Mouse (Mus musculus) lung, adult 2 months (tissue): Measurements from ENCODE around the gene Cacng1. TPM values are rescaled to one million over a fixed set of nuclear protein-coding genes. Genes with fewer than 3 reads are reported as not detected.

Source experiments
- DNase-seq: peaks from one replicate; pipeline ENCODE4 v3.0.0; 2022
- H3K4me1 ChIP-seq: fragments of 200-500 bp; 2 replicates; pipeline ENCODE4 v1.6.1; 2011; ENCODE audit warnings: low read length; ENCODE audit not compliant: control insufficient read depth, insufficient read depth
- H3K4me3 ChIP-seq: fragments of 200-500 bp; replicated peaks from 2 replicates; pipeline ENCODE3; 2011; ENCODE audit warnings: low read depth, mild to moderate bottlenecking, control low read depth, low read length; ENCODE audit errors: extremely low read depth
- CTCF ChIP-seq: fragments of 200-500 bp; IDR thresholded peaks from 2 replicates; pipeline ENCODE4 v1.5.1; 2011; ENCODE audit warnings: mild to moderate bottlenecking, low read length, control low read depth; ENCODE audit not compliant: insufficient read depth
- POLR2A ChIP-seq: fragments of 200-500 bp; IDR thresholded peaks from 2 replicates; pipeline ENCODE4 v1.6.1; 2011; ENCODE audit warnings: low read depth, mild to moderate bottlenecking, control low read depth, low read length, borderline replicate concordance; ENCODE audit errors: extremely low read depth
- WGBS: fragments of 180-500 bp; shearing (Covaris S2); methylation state at CpG from one replicate; pipeline ENCODE4 v1.1.7; 2018; 5-methylcytosine and 5-hydroxymethylcytosine counted together
- polyA plus RNA-seq: library from polyadenylated mRNA; depleted of rRNA; stranded (reverse); fragments of >200 nt; gene quantifications from 2 replicates; pipeline ENCODE4 v1.2.3, GENCODE M21; 2012; rRNA removed

Cacng1 gene
- 19.3 TPM in 1 of 2 replicates, not detected in the other for polyA plus RNA-seq

DNA sequence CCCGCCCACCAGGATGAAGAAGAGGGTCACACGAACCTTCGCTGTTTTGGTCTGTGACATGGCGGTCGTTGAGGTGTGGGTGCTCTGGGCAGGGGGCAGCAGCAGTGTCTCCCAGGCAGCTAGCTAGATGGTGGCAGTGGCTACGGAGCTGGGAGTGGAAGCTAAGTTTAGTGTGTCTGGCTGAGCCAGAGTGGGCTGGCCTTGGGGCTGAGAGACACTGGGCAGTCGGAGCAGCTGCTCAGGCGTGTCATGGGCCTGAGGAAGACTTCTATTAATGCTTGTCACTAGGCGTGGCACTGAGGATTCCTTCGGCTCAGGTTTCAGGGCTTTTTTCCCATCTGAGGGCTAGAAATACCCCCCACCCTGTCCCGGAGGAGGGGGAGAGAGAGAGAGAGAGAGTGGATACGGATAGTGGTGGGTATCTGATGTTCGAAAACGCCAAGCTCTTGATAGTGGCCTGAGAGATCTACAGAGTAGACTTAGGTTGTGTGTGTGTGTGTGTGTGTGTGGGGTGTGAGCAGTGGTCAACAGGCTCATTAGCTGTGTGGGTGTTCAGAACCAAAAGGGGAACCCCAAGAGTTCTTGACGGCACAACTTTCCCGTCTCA, at the start of gene Cacng1:
Gene Cacng1 (minus strand): TSS at position 191 of the 607 bp plus-strand sequence.
- TF ChIP-seq CTCF = no peak
- no peak for TF ChIP-seq POLR2A
- Histone ChIP-seq H3K4me1 (no peaks in the 10 kb centered on the region), H3K4me3 (no peak within 1 kb of the TSS)
- no peak for DNase-seq
- WGBS = 80% methylated on average over 16 of the region's 16 CpGs

DNA sequence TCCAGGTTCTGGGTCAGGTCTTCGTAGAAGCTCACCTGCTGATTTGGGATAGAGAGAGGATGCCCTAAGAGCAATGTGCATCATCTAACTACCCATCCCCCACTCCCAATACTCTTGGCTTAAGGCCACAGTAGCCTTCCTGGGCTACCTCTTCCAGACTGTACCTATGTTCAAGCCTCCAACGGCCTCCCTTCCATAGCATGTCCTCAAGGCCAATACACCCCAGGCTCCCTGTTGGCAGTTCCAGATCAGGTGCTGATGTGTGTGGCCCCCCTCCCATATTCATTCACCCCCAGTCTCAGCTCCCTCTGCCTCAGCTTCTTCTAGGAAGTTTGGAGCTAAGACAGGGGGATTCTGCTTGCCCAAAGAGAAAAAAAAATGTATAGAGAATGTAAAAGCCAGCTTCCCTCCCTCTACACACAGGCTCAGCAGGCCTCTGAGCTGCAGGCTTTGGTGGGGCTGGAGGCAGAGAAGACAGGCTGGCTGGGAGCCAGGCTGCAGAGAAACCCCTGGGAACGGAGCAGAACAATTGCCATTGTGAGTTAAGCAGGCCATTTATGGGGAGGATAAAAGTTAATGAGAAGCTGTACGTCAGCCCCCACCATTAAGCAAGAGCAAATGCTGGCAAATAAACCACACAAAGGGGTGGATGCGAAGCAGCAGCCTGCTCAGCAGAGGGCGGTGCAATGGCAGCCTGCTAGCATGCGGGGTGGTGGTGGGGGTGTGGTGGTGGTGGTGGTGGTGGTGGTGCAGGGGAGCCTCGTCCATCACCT, 46.6 kb upstream of the Cacng1 start:
- TF ChIP-seq CTCF = no peak
- no peak for TF ChIP-seq POLR2A
- no peak overlapping the region for H3K4me3 ChIP-seq
- WGBS = 47% methylated on average over 8 of the region's 8 CpGs
- no peaks in the 10 kb centered on the region for H3K4me1 ChIP-seq
- no peak for DNase-seq

DNA sequence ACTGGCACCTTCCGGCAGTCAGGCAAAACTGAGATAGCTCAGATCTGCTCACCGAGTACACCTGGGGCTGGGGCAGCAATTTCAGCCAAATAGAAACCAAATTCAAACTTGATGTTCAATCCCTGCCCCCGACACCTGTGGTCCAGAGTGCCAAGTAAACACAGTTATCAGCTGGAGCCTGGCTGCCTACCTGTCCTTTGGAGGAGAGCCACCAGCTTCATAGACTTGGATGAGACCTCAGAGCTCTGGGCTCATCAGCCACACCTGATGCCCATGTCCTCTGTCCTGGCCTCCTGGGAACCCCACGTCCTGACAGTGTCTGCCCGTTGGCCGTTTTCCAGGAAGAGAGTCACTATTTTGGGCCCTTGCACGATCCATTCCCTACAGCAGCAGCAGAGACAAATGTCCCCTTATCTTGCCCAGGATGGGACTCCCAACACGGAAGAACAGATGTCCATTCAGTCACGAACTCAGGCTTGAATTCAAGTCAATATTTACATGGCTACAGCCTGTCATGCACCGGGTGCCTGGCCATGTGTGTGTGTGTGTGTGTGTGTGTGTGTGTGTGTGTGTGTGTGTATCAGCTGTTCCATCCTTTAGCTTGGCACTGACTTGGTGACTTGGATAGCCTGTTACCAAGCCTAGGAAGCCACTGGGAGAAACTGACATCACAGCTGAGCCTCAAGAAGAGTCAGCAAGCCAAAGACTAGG, 45.6 kb upstream of the Cacng1 start:
- DNase-seq = no peak
- no peaks in the 10 kb centered on the region for H3K4me1 ChIP-seq
- TF ChIP-seq POLR2A (no peak), CTCF (no peak)
- 37% methylated on average over 10 of the region's 10 CpGs for WGBS
- no peak overlapping the region for H3K4me3 ChIP-seq

DNA sequence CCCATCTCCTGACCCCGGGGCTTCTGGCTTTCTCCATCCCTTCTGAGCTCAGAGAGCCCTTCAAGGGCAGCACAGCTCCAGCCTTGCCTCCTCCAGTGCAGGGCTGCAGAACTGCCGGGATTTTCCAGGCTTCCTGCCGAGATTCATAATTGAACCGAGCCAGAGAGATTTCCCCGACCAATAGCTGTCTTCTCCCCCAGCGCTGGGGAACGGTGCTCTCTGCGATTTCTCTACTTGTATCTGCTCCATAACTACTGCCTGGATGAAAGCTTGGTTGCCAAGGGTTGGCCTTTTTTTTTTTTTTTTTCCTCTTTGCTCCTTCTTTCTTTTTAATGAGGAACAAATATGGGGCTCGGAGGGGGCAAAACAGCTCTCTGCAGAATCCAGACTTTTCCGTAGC, 43.7 kb upstream of the Cacng1 start:
- Histone ChIP-seq H3K4me1 (no peaks in the 10 kb centered on the region), H3K4me3 (no peak overlapping the region)
- 64% methylated on average over 10 of the region's 10 CpGs for WGBS
- no peak for TF ChIP-seq POLR2A
- no peak for TF ChIP-seq CTCF
- no peak for DNase-seq

DNA sequence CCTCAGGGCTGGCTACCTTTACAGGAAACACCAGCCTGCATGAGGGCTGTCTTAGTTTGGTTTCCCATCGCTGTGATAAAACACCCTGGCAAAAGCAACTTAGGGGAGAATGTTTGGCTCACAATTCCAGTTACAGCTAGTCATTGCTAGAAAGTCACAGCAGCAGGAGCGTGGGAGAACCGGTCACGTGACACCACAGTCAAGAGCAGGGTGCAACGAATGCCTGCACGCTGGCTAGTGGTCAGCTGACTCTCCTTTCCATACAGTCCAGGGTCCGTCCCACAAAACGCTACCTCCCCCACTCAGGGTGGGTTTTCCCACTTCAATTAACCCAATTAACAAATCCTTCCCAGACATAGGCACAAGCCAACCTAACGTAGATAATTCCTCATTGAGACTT, 43.2 kb upstream of the Cacng1 start:
- Histone ChIP-seq H3K4me3 (no peak overlapping the region), H3K4me1 (no peaks in the 10 kb centered on the region)
- 81% methylated on average over 9 of the region's 9 CpGs for WGBS
- no peak for DNase-seq
- no peak for TF ChIP-seq POLR2A
- no peak for TF ChIP-seq CTCF

DNA sequence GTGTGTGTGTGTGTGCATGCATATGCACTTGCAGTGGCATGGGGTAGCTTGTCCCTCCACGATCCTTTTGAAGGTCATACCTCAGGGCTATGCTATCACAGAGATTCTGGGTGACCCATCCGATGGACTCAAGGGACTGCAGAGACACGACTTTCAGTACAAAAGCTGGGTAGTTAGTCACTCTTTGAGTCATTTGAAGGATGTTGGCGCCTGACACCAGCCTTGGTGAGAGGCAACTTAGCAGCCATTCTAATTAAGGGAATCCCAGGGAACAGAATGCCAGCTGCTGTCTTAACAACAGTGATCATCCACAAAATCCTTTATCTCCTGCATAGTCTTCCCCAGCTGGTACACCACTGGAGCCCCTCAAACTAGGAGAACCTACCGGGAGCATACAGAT, 32.8 kb upstream of the Cacng1 start:
- Histone ChIP-seq H3K4me3 (no peak overlapping the region), H3K4me1 (no peaks in the 10 kb centered on the region)
- WGBS = 85% methylated on average over 5 of the region's 5 CpGs
- DNase-seq = no peak
- no peak for TF ChIP-seq POLR2A
- no peak for TF ChIP-seq CTCF

DNA sequence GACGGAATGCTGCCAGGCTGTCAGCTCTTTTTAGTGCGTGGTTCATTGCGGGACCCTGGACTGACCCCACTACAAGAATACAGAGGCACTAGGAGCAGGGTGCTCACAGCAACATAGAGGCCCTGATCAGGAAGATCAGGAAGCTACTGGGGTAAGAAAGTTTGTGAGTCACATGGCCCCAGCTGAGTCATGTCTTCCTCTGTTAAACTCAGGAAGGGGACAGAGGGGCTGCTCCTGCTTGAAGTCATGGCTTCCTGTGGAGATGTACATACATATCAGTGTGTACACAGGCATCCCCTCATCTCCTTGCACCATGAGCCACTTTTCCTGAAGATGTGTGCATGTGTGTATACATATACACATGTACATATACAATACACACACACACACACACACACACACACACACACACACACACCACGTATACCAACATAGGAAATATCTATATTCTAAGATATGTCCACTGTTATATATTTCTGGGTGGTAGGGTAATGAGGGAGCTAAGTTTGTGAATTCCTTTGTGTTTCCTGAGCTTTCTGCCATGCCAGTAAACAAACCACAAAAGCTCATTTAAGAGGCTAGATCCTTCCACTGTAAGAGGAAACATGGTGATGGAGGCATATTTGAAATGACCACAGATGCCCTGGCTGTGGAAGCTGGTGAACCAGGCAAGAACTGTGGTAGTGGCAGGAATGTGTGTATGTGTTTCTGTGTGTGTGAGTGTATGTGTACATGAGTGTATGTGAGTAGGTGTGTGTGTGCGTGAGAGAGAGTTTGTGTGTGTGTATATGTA, 32.1 kb upstream of the Cacng1 start:
- H3K4me1 ChIP-seq = no peaks in the 10 kb centered on the region
- WGBS = 74% methylated on average over 5 of the region's 5 CpGs

DNA sequence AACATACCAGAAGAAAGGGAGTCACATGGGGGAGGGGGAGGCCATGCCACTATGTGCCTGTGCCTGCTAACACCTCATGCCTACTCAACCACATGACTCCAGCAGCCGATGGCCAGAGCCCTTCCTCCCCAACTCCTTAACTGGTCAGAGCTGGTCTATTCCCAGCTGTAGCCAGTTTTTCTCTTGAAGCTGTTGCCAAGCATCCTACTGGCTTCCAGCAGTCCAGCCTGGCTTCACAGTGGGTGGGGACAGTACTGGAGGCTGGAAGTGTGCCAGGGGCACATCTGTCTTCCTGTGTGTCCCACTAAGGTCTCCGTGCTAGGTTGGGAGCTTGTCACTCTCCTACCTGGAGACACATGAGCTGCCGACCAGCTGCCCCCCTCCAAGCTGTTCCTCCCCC, 26.8 kb upstream of the Cacng1 start:
- H3K4me3 ChIP-seq = no peak overlapping the region
- DNase-seq = no peak
- no peak for TF ChIP-seq CTCF
- TF ChIP-seq POLR2A = no peak
- WGBS = 47% methylated on average over 3 of the region's 3 CpGs
- no peaks in the 10 kb centered on the region for H3K4me1 ChIP-seq

More for the DNA sequence above, 32.1 kb upstream of the Cacng1 start:
- no peak for DNase-seq
- TF ChIP-seq POLR2A = no peak
- TF ChIP-seq CTCF = no peak
- H3K4me3 ChIP-seq = no peak overlapping the region

DNA sequence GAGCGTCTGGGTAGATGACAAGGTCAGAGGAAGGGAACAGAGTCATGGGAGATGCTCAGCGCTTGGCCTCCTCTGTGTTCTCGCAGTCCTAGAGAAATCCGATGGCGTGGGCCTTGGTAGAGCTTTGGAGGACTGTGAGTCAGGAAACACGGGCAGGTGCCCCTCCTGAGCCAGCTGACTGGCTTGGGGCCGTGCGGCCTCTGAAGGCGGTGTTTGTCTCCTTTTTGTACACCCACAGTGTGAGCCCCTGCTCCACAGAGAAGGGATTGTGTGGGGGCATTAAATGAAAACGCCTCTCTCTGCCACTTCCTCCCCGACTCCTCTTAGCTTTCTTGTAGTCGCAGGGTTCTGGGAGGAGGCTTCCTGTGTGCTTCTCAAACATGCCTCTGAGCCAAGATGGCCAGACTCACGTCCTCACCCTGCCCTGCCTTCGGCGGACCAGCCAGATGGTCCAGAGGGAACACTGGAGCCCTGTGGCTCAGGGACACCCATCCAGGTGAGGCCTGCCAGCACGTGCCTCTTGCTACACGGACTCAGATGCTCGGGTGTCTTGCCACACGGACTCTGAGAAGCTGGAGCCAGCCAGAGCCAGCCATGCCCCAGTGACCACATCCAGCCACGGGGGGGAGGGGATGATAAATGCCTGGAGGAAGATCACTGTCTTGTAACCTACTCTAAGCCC, 22.2 kb upstream of the Cacng1 start:
- Histone ChIP-seq H3K4me3 (no peak overlapping the region), H3K4me1 (no peaks in the 10 kb centered on the region)
- WGBS = 66% methylated on average over 20 of the region's 20 CpGs
- no peak for DNase-seq
- no peak for TF ChIP-seq CTCF
- no peak for TF ChIP-seq POLR2A

DNA sequence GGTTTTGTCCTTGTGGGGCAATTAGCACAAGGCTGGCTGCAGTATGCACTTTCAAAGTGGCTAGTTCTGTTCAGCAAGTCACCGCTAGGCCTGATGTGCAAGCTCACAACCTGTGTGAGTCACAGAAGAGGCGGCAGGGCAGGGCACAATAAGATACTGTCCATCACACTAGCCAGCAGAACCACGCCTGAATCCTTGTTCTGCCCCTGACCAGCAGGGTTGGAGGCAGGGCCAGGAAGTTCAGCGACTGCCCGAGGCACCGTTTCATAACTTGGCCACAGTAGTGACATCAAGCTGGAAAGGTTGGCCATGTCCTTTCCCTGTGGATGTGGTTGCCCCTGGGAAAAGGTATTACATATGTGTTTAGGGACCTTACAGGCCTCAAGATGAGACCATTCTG, 21.6 kb upstream of the Cacng1 start:
- no peaks in the 10 kb centered on the region for H3K4me1 ChIP-seq
- DNase-seq = no peak
- H3K4me3 ChIP-seq = no peak overlapping the region
- WGBS = 70% methylated on average over 6 of the region's 6 CpGs
- TF ChIP-seq CTCF (no peak), POLR2A (no peak)
